Mouse (Mus musculus): ENCODE data around the gene Rab34. TPM values are rescaled to one million over a fixed set of nuclear protein-coding genes. Genes with fewer than 3 reads are reported as not detected.

Rab34 gene
- total and polyA plus RNA-seq, 3 experiments: 0.52 to 0.60 TPM; not detected in 1

- ATAC-seq (ENCODE audit: extremely low read depth, insufficient number of reproducible peaks, low FRiP score, poor library complexity, severe bottlenecking) (no peak), DNase-seq (ENCODE audit: low spot score) (peak; percentile 57)
- TF ChIP-seq TAL1 (conservative IDR thresholded peaks at IDR 0.05; ENCODE audit: low read depth, low read length) (no peak), CTCF (IDR thresholded peaks at IDR 0.05; ENCODE audit: low read depth, low read length) (no peak), GATA1 (IDR thresholded peaks at IDR 0.05; ENCODE audit: borderline replicate concordance, low read length) (no peak), POLR2AphosphoS5 (IDR thresholded peaks at IDR 0.05; ENCODE audit: insufficient replicate concordance, low read depth, low read length) (no peak), GATA2 (IDR thresholded peaks at IDR 0.05; ENCODE audit: borderline replicate concordance, low read depth, low read length) (no peak)
- Histone ChIP-seq H3K4me3 (ENCODE audit: low read depth, low read length) (peak overlapping the region; percentile 86), H3K36me3 (replicated peaks) (peaks cover 66% of the 10 kb centered on the region), H3K9me3 (replicated peaks) (no peaks in the 10 kb centered on the region), H3K4me1 (ENCODE audit: insufficient read depth, low read depth, low read length) (peaks cover 93% of the 10 kb centered on the region), H3K27me3 (ENCODE audit: insufficient read depth, low read length) (no peaks in the 10 kb centered on the region)
Measured at GRCm38 (mm10) chr11:78163681-78164603, 24.3 kb upstream of the Rab34 start.

GRCm38 (mm10) chr11:78164604-78164923 lies 23.7 kb upstream of the Rab34 start:
- DNase-seq (ENCODE audit: low spot score): no peak
- Histone ChIP-seq H3K9me3 (replicated peaks) (no peaks in the 10 kb centered on the region), H3K36me3 (replicated peaks) (peaks cover 60% of the 10 kb centered on the region), H3K4me1 (ENCODE audit: insufficient read depth, low read depth, low read length) (peaks cover 93% of the 10 kb centered on the region), H3K27me3 (ENCODE audit: insufficient read depth, low read length) (no peaks in the 10 kb centered on the region), H3K4me3 (ENCODE audit: low read depth, low read length) (peak overlapping the region; percentile 86)
- TF ChIP-seq GATA1 (IDR thresholded peaks at IDR 0.05; ENCODE audit: borderline replicate concordance, low read length) (no peak), POLR2AphosphoS5 (IDR thresholded peaks at IDR 0.05; ENCODE audit: insufficient replicate concordance, low read depth, low read length) (no peak), CTCF (IDR thresholded peaks at IDR 0.05; ENCODE audit: low read depth, low read length) (no peak), GATA2 (IDR thresholded peaks at IDR 0.05; ENCODE audit: borderline replicate concordance, low read depth, low read length) (no peak), TAL1 (conservative IDR thresholded peaks at IDR 0.05; ENCODE audit: low read depth, low read length) (no peak)
- no peak for ATAC-seq (ENCODE audit: extremely low read depth, insufficient number of reproducible peaks, low FRiP score, poor library complexity, severe bottlenecking)

GRCm38 (mm10) chr11:78164924-78165760 lies 23.1 kb upstream of the Rab34 start, which contains the start of gene Traf4:
Traf4 (minus strand) TSS chr11:78165589.
- no peak for ATAC-seq (ENCODE audit: extremely low read depth, insufficient number of reproducible peaks, low FRiP score, poor library complexity, severe bottlenecking)
- Histone ChIP-seq H3K27me3 (ENCODE audit: insufficient read depth, low read length) (no peaks in the 10 kb centered on the region), H3K4me1 (ENCODE audit: insufficient read depth, low read depth, low read length) (peaks cover 92% of the 10 kb centered on the region), H3K36me3 (replicated peaks) (peaks cover 54% of the 10 kb centered on the region), H3K9me3 (replicated peaks) (no peaks in the 10 kb centered on the region), H3K4me3 (ENCODE audit: low read depth, low read length) (peak within 1 kb of the TSS; percentile 86)
- TF ChIP-seq TAL1 (conservative IDR thresholded peaks at IDR 0.05; ENCODE audit: low read depth, low read length) (no peak), GATA2 (IDR thresholded peaks at IDR 0.05; ENCODE audit: borderline replicate concordance, low read depth, low read length) (no peak), CTCF (IDR thresholded peaks at IDR 0.05; ENCODE audit: low read depth, low read length) (no peak)
- peak; percentile 96 for DNase-seq (ENCODE audit: low spot score)

- Histone ChIP-seq H3K4me3 (ENCODE audit: low read depth, low read length) (peak overlapping the region; percentile 86), H3K9me3 (replicated peaks) (no peaks in the 10 kb centered on the region), H3K4me1 (ENCODE audit: insufficient read depth, low read depth, low read length) (peaks cover 92% of the 10 kb centered on the region), H3K36me3 (replicated peaks) (peaks cover 54% of the 10 kb centered on the region), H3K27me3 (ENCODE audit: insufficient read depth, low read length) (no peaks in the 10 kb centered on the region)
- no peak for ATAC-seq (ENCODE audit: extremely low read depth, insufficient number of reproducible peaks, low FRiP score, poor library complexity, severe bottlenecking)
- TF ChIP-seq TAL1 (conservative IDR thresholded peaks at IDR 0.05; ENCODE audit: low read depth, low read length) (no peak), GATA1 (IDR thresholded peaks at IDR 0.05; ENCODE audit: borderline replicate concordance, low read length) (no peak), GATA2 (IDR thresholded peaks at IDR 0.05; ENCODE audit: borderline replicate concordance, low read depth, low read length) (no peak), POLR2AphosphoS5 (IDR thresholded peaks at IDR 0.05; ENCODE audit: insufficient replicate concordance, low read depth, low read length) (no peak), CTCF (IDR thresholded peaks at IDR 0.05; ENCODE audit: low read depth, low read length) (no peak)
- peak; percentile 45 for DNase-seq (ENCODE audit: low spot score)
Measured at GRCm38 (mm10) chr11:78165761-78166109, 22.5 kb upstream of the Rab34 start.

GRCm38 (mm10) chr11:78166161-78166560 lies 22.1 kb upstream of the Rab34 start:
- H3K36me3 ChIP-seq (replicated peaks): peaks cover 54% of the 10 kb centered on the region
- TF ChIP-seq TAL1 (conservative IDR thresholded peaks at IDR 0.05; ENCODE audit: low read depth, low read length): no peak
- TF ChIP-seq GATA2 (IDR thresholded peaks at IDR 0.05; ENCODE audit: borderline replicate concordance, low read depth, low read length): no peak
- no peak for TF ChIP-seq POLR2AphosphoS5 (IDR thresholded peaks at IDR 0.05; ENCODE audit: insufficient replicate concordance, low read depth, low read length)
- no peak for TF ChIP-seq GATA1 (IDR thresholded peaks at IDR 0.05; ENCODE audit: borderline replicate concordance, low read length)
- TF ChIP-seq CTCF (IDR thresholded peaks at IDR 0.05; ENCODE audit: low read depth, low read length): no peak
- DNase-seq (ENCODE audit: low spot score) (no peak), ATAC-seq (ENCODE audit: extremely low read depth, insufficient number of reproducible peaks, low FRiP score, poor library complexity, severe bottlenecking) (no peak)
- 0 out of 2 replicates have a peak, but pooled peaks cover 2% of the 10 kb centered on the region for H3K9me3 ChIP-seq (replicated peaks)
- no peaks in the 10 kb centered on the region for H3K27me3 ChIP-seq (ENCODE audit: insufficient read depth, low read length)
- peaks cover 92% of the 10 kb centered on the region for H3K4me1 ChIP-seq (ENCODE audit: insufficient read depth, low read depth, low read length)
- peak overlapping the region; percentile 86; the same call in 1 of the 2 replicates for H3K4me3 ChIP-seq (ENCODE audit: low read depth, low read length)

GRCm38 (mm10) chr11:78166640-78167039 lies 21.6 kb upstream of the Rab34 start:
- 0 out of 2 replicates have a peak, but pooled peaks cover 2% of the 10 kb centered on the region for H3K9me3 ChIP-seq (replicated peaks)
- H3K36me3 ChIP-seq (replicated peaks): peaks cover 51% of the 10 kb centered on the region
- H3K4me3 ChIP-seq (ENCODE audit: low read depth, low read length): no peak overlapping the region; the same call in 1 of the 2 replicates
- H3K27me3 ChIP-seq (ENCODE audit: insufficient read depth, low read length): no peaks in the 10 kb centered on the region
- peaks cover 91% of the 10 kb centered on the region for H3K4me1 ChIP-seq (ENCODE audit: insufficient read depth, low read depth, low read length)
- TF ChIP-seq GATA2 (IDR thresholded peaks at IDR 0.05; ENCODE audit: borderline replicate concordance, low read depth, low read length) (no peak), POLR2AphosphoS5 (IDR thresholded peaks at IDR 0.05; ENCODE audit: insufficient replicate concordance, low read depth, low read length) (no peak), GATA1 (IDR thresholded peaks at IDR 0.05; ENCODE audit: borderline replicate concordance, low read length) (no peak), CTCF (IDR thresholded peaks at IDR 0.05; ENCODE audit: low read depth, low read length) (no peak)
- ATAC-seq (ENCODE audit: extremely low read depth, insufficient number of reproducible peaks, low FRiP score, poor library complexity, severe bottlenecking) (no peak), DNase-seq (ENCODE audit: low spot score) (no peak)

Data from G1E (cell line).